In genomic region chr14:51200466-51200865, GRCm38 (mm10) we compare ENCODE assay signal across 33 mouse cellular contexts. TPM values are rescaled to one million over a fixed set of nuclear protein-coding genes. Genes with fewer than 3 reads are reported as not detected.
DNase-seq lines count a peak whose midpoint lies in the region; ATAC-seq and TF ChIP-seq lines count a peak whose summit lies in the region.
"Had no signal": no experiment of that assay in that cellular context is flagged by ENCODE, and none has a peak within 500 bp of the region (broad histone marks: within the 10 kb centered on the region; RNA-seq: fewer than 3 reads in every experiment).

No protein-coding gene starts in this region.

- ATAC-seq in cerebellum, adult (ENCODE audit: insufficient number of reproducible peaks, low FRiP score, low TSS enrichment): no peak
- ATAC-seq: forebrain, embryonic 15.5 days; hindbrain, postnatal 0 days; inflammation-experienced regulatory T-cells, adult 6 months; intestine, postnatal 0 days had no signal

- peak; percentile 10 for DNase-seq in adrenal gland, adult 2 months
- no peak for DNase-seq in adrenal gland, postnatal 4 days (ENCODE audit: low spot score in 2 of 2)
- DNase-seq in 3134 (ENCODE audit: extremely low read depth, insufficient read length, low spot score) (peak; percentile 64), CH12.LX (ENCODE audit: extremely low read depth) (peak; percentile 75)
- no peak for DNase-seq in frontal cortex, postnatal 25 days (ENCODE audit: low spot score in 2 of 2)
- DNase-seq in heart, postnatal 36 days: no peak
- DNase-seq: adrenal gland, postnatal 10 days; adrenal gland, postnatal 36 days; cerebellum, adult 18-20 months; cerebellum, adult 9-10 months; gastrocnemius, postnatal 25 days; heart, postnatal 10 days; heart, postnatal 4 days; kidney, adult 2 months had no signal

- H3K27ac ChIP-seq in CH12.LX (ENCODE audit: insufficient read depth, low read depth): peak overlapping the region; percentile 39; the same call in 1 of the 2 replicates
- 0 out of 2 replicates have a peak overlapping the region, but pooled peaks have one; percentile 4 for H3K27ac ChIP-seq in bone marrow macrophage, adult 2 months (ENCODE audit: insufficient read depth, low read depth, low read length)
- H3K27ac ChIP-seq: embryonic facial prominence, embryonic 10.5 days; embryonic facial prominence, embryonic 13.5 days; forebrain, embryonic 12.5 days; forebrain, embryonic 15.5 days; heart, embryonic 15.5 days; hindbrain, embryonic 14.5 days; hindbrain, postnatal 0 days had no signal

- peak; percentile 78 for TF ChIP-seq EP300 in CH12.LX (IDR thresholded peaks at IDR 0.05; ENCODE audit: low read length)

- H3K9ac ChIP-seq in CH12.LX (ENCODE audit: insufficient read depth, low read depth): no peak overlapping the region
- H3K9ac ChIP-seq: embryonic facial prominence, embryonic 13.5 days; forebrain, embryonic 12.5 days; forebrain, embryonic 15.5 days; heart, embryonic 12.5 days; heart, embryonic 15.5 days; hindbrain, embryonic 14.5 days had no signal

- intact Hi-C loops in heart, postnatal 36 days (cut with DNase I): no loop called here

- no peaks in the 10 kb centered on the region for H3K36me3 ChIP-seq in CH12.LX (replicated peaks in 1 of 2; ENCODE audit: control insufficient read depth in 1 of 2, insufficient read depth in 1 of 2, low read length in 1 of 2)
- H3K36me3 ChIP-seq: embryonic facial prominence, embryonic 10.5 days; embryonic facial prominence, embryonic 13.5 days; forebrain, embryonic 12.5 days; forebrain, embryonic 15.5 days; G1E; heart, embryonic 12.5 days; heart, embryonic 15.5 days had no signal

- TF ChIP-seq CTCF in CH12.LX (conservative IDR thresholded peaks at IDR 0.05 in 1 of 2, IDR thresholded peaks at IDR 0.05 in 1 of 2; ENCODE audit: low read depth in 2 of 2, low read length in 2 of 2): no peak
- TF ChIP-seq CTCF in bone marrow macrophage, adult 2 months (IDR thresholded peaks at IDR 0.05; ENCODE audit: low read depth, low read length): no peak

- no peak overlapping the region for H3K4me3 ChIP-seq in CH12.LX (replicated peaks in 1 of 3; ENCODE audit: low read depth in 2 of 3, low read length in 2 of 3, poor library complexity in 1 of 3)
- H3K4me3 ChIP-seq in bone marrow macrophage, adult 2 months (ENCODE audit: insufficient read depth, low read length): no peak overlapping the region
- H3K4me3 ChIP-seq: embryonic facial prominence, embryonic 10.5 days; embryonic facial prominence, embryonic 13.5 days; erythroblast, embryonic 14.5 days; forebrain, embryonic 12.5 days; forebrain, embryonic 15.5 days; heart, embryonic 12.5 days; heart, embryonic 15.5 days had no signal

- no peak for TF ChIP-seq RAD21 in CH12.LX (IDR thresholded peaks at IDR 0.05; ENCODE audit: low read depth, low read length)

- H3K27me3 ChIP-seq in CH12.LX (replicated peaks): no peaks in the 10 kb centered on the region
- H3K27me3 ChIP-seq: embryonic facial prominence, embryonic 13.5 days; forebrain, embryonic 12.5 days; forebrain, embryonic 15.5 days; heart, embryonic 12.5 days; heart, embryonic 15.5 days had no signal

- H3K79me2 ChIP-seq in CH12.LX (replicated peaks; ENCODE audit: control insufficient read depth, extremely low read depth, insufficient read depth, poor library complexity, severe bottlenecking): no peaks in the 10 kb centered on the region

- H3K9me3 ChIP-seq in CH12.LX (replicated peaks; ENCODE audit: low read length): no peaks in the 10 kb centered on the region
- H3K9me3 ChIP-seq: embryonic facial prominence, embryonic 10.5 days; embryonic facial prominence, embryonic 13.5 days; forebrain, embryonic 12.5 days; forebrain, embryonic 15.5 days; G1E; heart, embryonic 12.5 days; heart, embryonic 15.5 days had no signal

- dilution Hi-C loops in CH12.LX (cut with MboI; ENCODE audit: extremely low pct_ligation_motif_present, extremely low pct_unique_long_range_greater_than_20kb, low sequenced_read_pairs): no loop called here

- no peak for TF ChIP-seq POLR2A in CH12.LX (IDR thresholded peaks at IDR 0.05; ENCODE audit: low read depth, low read length)
- TF ChIP-seq POLR2A in bone marrow macrophage, adult 2 months (IDR thresholded peaks at IDR 0.05; ENCODE audit: borderline replicate concordance, low read depth, low read length): no peak

- in situ Hi-C loops in CH12.LX (cut with MboI; ENCODE audit: low pct_ligation_motif_present, low pct_unique_long_range_greater_than_20kb, low sequenced_read_pairs): no loop called here

- peaks cover 8 to 16% of the 10 kb centered on the region in 2 experiments for H3K4me1 ChIP-seq in CH12.LX (ENCODE audit: control insufficient read depth in 1 of 2, insufficient read depth in 2 of 2)
- peaks cover 19% of the 10 kb centered on the region for H3K4me1 ChIP-seq in bone marrow macrophage, adult 2 months (ENCODE audit: control insufficient read depth, insufficient read depth, low read length)
- H3K4me1 ChIP-seq: embryonic facial prominence, embryonic 10.5 days; embryonic facial prominence, embryonic 13.5 days; forebrain, embryonic 12.5 days; forebrain, embryonic 15.5 days; heart, embryonic 12.5 days; heart, embryonic 15.5 days had no signal

- 0 out of 2 replicates have a peak overlapping the region, but pooled peaks have one; percentile 4 for H3K4me2 ChIP-seq in CH12.LX (ENCODE audit: insufficient read depth, low read depth, poor library complexity, severe bottlenecking)
- H3K4me2 ChIP-seq: embryonic facial prominence, embryonic 13.5 days; forebrain, embryonic 12.5 days; forebrain, embryonic 15.5 days; heart, embryonic 12.5 days; heart, embryonic 15.5 days; hindbrain, embryonic 14.5 days had no signal

TF ChIP-seq in CH12.LX, 34 proteins besides CTCF, POLR2A, EP300 and RAD21 (continues in another document):
- TF ChIP-seq JUND (conservative IDR thresholded peaks at IDR 0.05; ENCODE audit: low read depth, low read length): peak; percentile 45; the same call in 1 of the 2 replicates
- TF ChIP-seq CHD1 (IDR thresholded peaks at IDR 0.05; ENCODE audit: low read depth, low read length): no peak
- no peak for TF ChIP-seq SMC3 (IDR thresholded peaks at IDR 0.05; ENCODE audit: low read depth, low read length)
- peak; percentile 68; the same call in 1 of the 2 replicates for TF ChIP-seq KAT2A (IDR thresholded peaks at IDR 0.05; ENCODE audit: insufficient replicate concordance, low read length)
- peak; percentile 21; the same call in 1 of the 2 replicates for TF ChIP-seq HCFC1 (IDR thresholded peaks at IDR 0.05; ENCODE audit: low read depth, low read length)
- TF ChIP-seq ZKSCAN1 (IDR thresholded peaks at IDR 0.05; ENCODE audit: borderline replicate concordance, low read depth, low read length): no peak
- peak; percentile 47; the same call in 1 of the 2 replicates for TF ChIP-seq MEF2A (IDR thresholded peaks at IDR 0.05; ENCODE audit: borderline replicate concordance, low read depth, low read length)
- 0 out of 2 replicates have a peak, but pooled peaks have one; percentile 25 for TF ChIP-seq MAFK (IDR thresholded peaks at IDR 0.05; ENCODE audit: insufficient replicate concordance, low read length)
- TF ChIP-seq MXI1 (IDR thresholded peaks at IDR 0.05; ENCODE audit: low read depth, low read length): no peak
- peak; percentile 63 for TF ChIP-seq ETS1 (conservative IDR thresholded peaks at IDR 0.05; ENCODE audit: low read depth, low read length)
- TF ChIP-seq IRF4 (IDR thresholded peaks at IDR 0.05; ENCODE audit: low read depth, low read length): peak; percentile 72

RNA-seq across cellular contexts. Expression of gene Ang2, which starts 1.5 kb away (rescaled TPM):
- total RNA-seq in adrenal gland, adult 2 months (2021): not detected
- not detected in 2 replicates for polyA plus RNA-seq in adrenal gland, adult 2 months (2012; rRNA removed)
- not detected for total RNA-seq in adrenal gland, postnatal 4 days (2021)
- not detected in 2 replicates for total RNA-seq in CH12.LX (2012; rRNA removed)
- total RNA-seq in CH12.LX (2014; rRNA removed): not detected in 2 replicates
- not detected in 2 replicates for polyA plus RNA-seq in CH12.LX (2012; ENCODE audit: insufficient read length, low read depth)
- polyA plus RNA-seq in bone marrow macrophage, adult 2 months (2012; ENCODE audit: insufficient read depth, insufficient read length, missing spikeins): not detected in 2 replicates
- not detected for total RNA-seq in heart, postnatal 36 days (2021)
- total RNA-seq: adrenal gland, postnatal 10 days; adrenal gland, postnatal 36 days; G1E; gastrocnemius, adult 8-10 months; gastrocnemius, postnatal 25 days; heart, adult 18-20 months; heart, postnatal 10 days; heart, postnatal 4 days; hindbrain, postnatal 0 days had no signal
- polyA plus RNA-seq: brain, embryonic 14.5 days; embryonic facial prominence, embryonic 10.5 days; embryonic facial prominence, embryonic 13.5 days; erythroblast, embryonic 14.5 days; forebrain, embryonic 12.5 days; forebrain, embryonic 15.5 days; G1E; gonadal fat pad, adult 2 months; heart, embryonic 12.5 days; heart, embryonic 15.5 days; hindbrain, embryonic 11.5 days; hindbrain, embryonic 14.5 days; hindbrain, postnatal 0 days; inflammation-experienced regulatory T-cells, adult 6 months; intestine, postnatal 0 days; kidney, adult 2 months had no signal

RNA-seq across cellular contexts. Expression of gene Ear14, which starts 2.7 kb away (rescaled TPM):
- total RNA-seq in adrenal gland, adult 2 months (2021): not detected
- not detected in 2 replicates for polyA plus RNA-seq in adrenal gland, adult 2 months (2012; rRNA removed)
- not detected for total RNA-seq in adrenal gland, postnatal 4 days (2021)
- total RNA-seq in CH12.LX (2012; rRNA removed): not detected in 2 replicates
- total RNA-seq in CH12.LX (2014; rRNA removed): not detected in 2 replicates
- not detected in 2 replicates for polyA plus RNA-seq in CH12.LX (2012; ENCODE audit: insufficient read length, low read depth)
- polyA plus RNA-seq in bone marrow macrophage, adult 2 months (2012; ENCODE audit: insufficient read depth, insufficient read length, missing spikeins): not detected in 2 replicates
- total RNA-seq in heart, postnatal 36 days (2021): not detected
- total RNA-seq: adrenal gland, postnatal 10 days; adrenal gland, postnatal 36 days; gastrocnemius, adult 8-10 months; gastrocnemius, postnatal 25 days; heart, adult 18-20 months; heart, postnatal 10 days; heart, postnatal 4 days; hindbrain, postnatal 0 days had no signal
- polyA plus RNA-seq: brain, embryonic 14.5 days; embryonic facial prominence, embryonic 10.5 days; embryonic facial prominence, embryonic 13.5 days; erythroblast, embryonic 14.5 days; forebrain, embryonic 12.5 days; forebrain, embryonic 15.5 days; G1E; gonadal fat pad, adult 2 months; heart, embryonic 12.5 days; heart, embryonic 15.5 days; hindbrain, embryonic 11.5 days; hindbrain, embryonic 14.5 days; hindbrain, postnatal 0 days; inflammation-experienced regulatory T-cells, adult 6 months; intestine, postnatal 0 days; kidney, adult 2 months had no signal

RNA-seq across cellular contexts. Expression of gene Rnase2b, which starts 38.4 kb away (rescaled TPM):
- total RNA-seq in adrenal gland, adult 2 months (2021): not detected
- not detected in 2 replicates for polyA plus RNA-seq in adrenal gland, adult 2 months (2012; rRNA removed)
- total RNA-seq in adrenal gland, postnatal 4 days (2021): not detected
- total RNA-seq in CH12.LX (2012; rRNA removed): 1.3 and 1.6 TPM in 2 replicates
- total RNA-seq in CH12.LX (2014; rRNA removed): not detected in 2 replicates
- 0.33 TPM in 1 of 2 replicates, not detected in the other for polyA plus RNA-seq in CH12.LX (2012; ENCODE audit: insufficient read length, low read depth)
- polyA plus RNA-seq in bone marrow macrophage, adult 2 months (2012; ENCODE audit: insufficient read depth, insufficient read length, missing spikeins): not detected in 2 replicates
- not detected for total RNA-seq in heart, postnatal 36 days (2021)
- total RNA-seq: adrenal gland, postnatal 10 days; adrenal gland, postnatal 36 days; G1E; gastrocnemius, adult 8-10 months; gastrocnemius, postnatal 25 days; heart, adult 18-20 months; heart, postnatal 10 days; heart, postnatal 4 days; hindbrain, postnatal 0 days had no signal
- polyA plus RNA-seq: brain, embryonic 14.5 days; embryonic facial prominence, embryonic 10.5 days; embryonic facial prominence, embryonic 13.5 days; erythroblast, embryonic 14.5 days; forebrain, embryonic 12.5 days; forebrain, embryonic 15.5 days; G1E; gonadal fat pad, adult 2 months; heart, embryonic 12.5 days; heart, embryonic 15.5 days; hindbrain, embryonic 11.5 days; hindbrain, embryonic 14.5 days; hindbrain, postnatal 0 days; inflammation-experienced regulatory T-cells, adult 6 months; intestine, postnatal 0 days; kidney, adult 2 months had no signal

RNA-seq across cellular contexts. Expression of gene Rnase1, which starts 53.9 kb away (rescaled TPM):
- total RNA-seq in adrenal gland, adult 2 months (2021): 1 to 10 TPM in 1 of 2 experiments, not detected in 1; 2.3 TPM
- not detected in 2 replicates for polyA plus RNA-seq in adrenal gland, adult 2 months (2012; rRNA removed)
- total RNA-seq in adrenal gland, postnatal 4 days (2021): 100 to 1,000 TPM in 1 of 2 experiments, not detected in 1; 401 TPM
- total RNA-seq in CH12.LX (2012; rRNA removed): 0.17 TPM in 1 of 2 replicates, not detected in the other
- total RNA-seq in CH12.LX (2014; rRNA removed): not detected in 2 replicates
- not detected in 2 replicates for polyA plus RNA-seq in CH12.LX (2012; ENCODE audit: insufficient read length, low read depth)
- not detected in 2 replicates for polyA plus RNA-seq in bone marrow macrophage, adult 2 months (2012; ENCODE audit: insufficient read depth, insufficient read length, missing spikeins)
- 1 to 10 TPM in 1 of 2 experiments, under 1 TPM in 1; 0.80 to 1.1 TPM for total RNA-seq in heart, postnatal 36 days (2021)
- total RNA-seq: adrenal gland, postnatal 10 days; adrenal gland, postnatal 36 days; gastrocnemius, adult 8-10 months; gastrocnemius, postnatal 25 days had no signal
- polyA plus RNA-seq: embryonic facial prominence, embryonic 10.5 days; embryonic facial prominence, embryonic 13.5 days; erythroblast, embryonic 14.5 days; forebrain, embryonic 12.5 days; G1E; heart, embryonic 12.5 days; hindbrain, embryonic 11.5 days; inflammation-experienced regulatory T-cells, adult 6 months had no signal

RNA-seq across cellular contexts. Expression of gene Rnase2a, which starts 55.4 kb away (rescaled TPM):
- 10 to 100 TPM in 1 of 2 experiments, 1 to 10 TPM in 1; 9.5 to 15.7 TPM for total RNA-seq in adrenal gland, adult 2 months (2021)
- not detected in 2 replicates for polyA plus RNA-seq in adrenal gland, adult 2 months (2012; rRNA removed)
- not detected for total RNA-seq in adrenal gland, postnatal 4 days (2021)
- not detected in 2 replicates for total RNA-seq in CH12.LX (2012; rRNA removed)
- not detected in 2 replicates for total RNA-seq in CH12.LX (2014; rRNA removed)
- polyA plus RNA-seq in CH12.LX (2012; ENCODE audit: insufficient read length, low read depth): not detected in 2 replicates
- not detected in 2 replicates for polyA plus RNA-seq in bone marrow macrophage, adult 2 months (2012; ENCODE audit: insufficient read depth, insufficient read length, missing spikeins)
- total RNA-seq in heart, postnatal 36 days (2021): 1 to 10 TPM in 1 of 2 experiments, under 1 TPM in 1; 0.81 to 1.4 TPM
- total RNA-seq: G1E; heart, postnatal 10 days; heart, postnatal 4 days; hindbrain, postnatal 0 days had no signal
- polyA plus RNA-seq: brain, embryonic 14.5 days; embryonic facial prominence, embryonic 10.5 days; embryonic facial prominence, embryonic 13.5 days; erythroblast, embryonic 14.5 days; forebrain, embryonic 12.5 days; forebrain, embryonic 15.5 days; G1E; heart, embryonic 12.5 days; heart, embryonic 15.5 days; hindbrain, embryonic 11.5 days; hindbrain, embryonic 14.5 days; hindbrain, postnatal 0 days; inflammation-experienced regulatory T-cells, adult 6 months; intestine, postnatal 0 days; kidney, adult 2 months had no signal

Comparison
In these comparisons a context has a peak if more than half of its experiments do, and no peak if none do; other contexts are left out.
1. DNase-seq: peak in adrenal gland, adult 2 months (single experiment), 3134 (single experiment) and CH12.LX (single experiment); none in adrenal gland, postnatal 4 days (0 of 2), frontal cortex, postnatal 25 days (0 of 2) and heart, postnatal 36 days (0 of 2).